Mouse (Mus musculus): ENCODE results near the gene C730034F03Rik.

Gene C730034F03Rik

DNA sequence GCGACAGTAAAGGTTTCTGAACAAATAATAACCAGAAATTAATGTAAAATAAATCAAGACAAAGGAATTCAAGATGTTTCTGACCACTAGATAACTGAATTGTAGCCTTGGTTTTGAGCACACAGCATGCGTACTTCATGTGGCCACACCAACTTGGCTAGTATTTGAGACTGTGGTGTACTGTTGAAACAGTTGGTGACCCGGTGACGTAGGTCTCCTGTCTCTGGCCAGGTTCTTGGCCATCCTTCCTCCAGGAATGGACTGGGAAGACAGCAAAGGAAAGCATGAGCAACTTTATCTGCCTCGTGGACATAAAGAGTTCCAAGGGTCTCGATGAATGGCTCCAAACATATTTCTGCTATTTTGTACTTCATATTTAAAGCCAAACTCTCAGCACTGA is 2.4 kb downstream of the C730034F03Rik start:
- DNase-seq (ENCODE audit: low read depth, low spot score): no peak

DNA sequence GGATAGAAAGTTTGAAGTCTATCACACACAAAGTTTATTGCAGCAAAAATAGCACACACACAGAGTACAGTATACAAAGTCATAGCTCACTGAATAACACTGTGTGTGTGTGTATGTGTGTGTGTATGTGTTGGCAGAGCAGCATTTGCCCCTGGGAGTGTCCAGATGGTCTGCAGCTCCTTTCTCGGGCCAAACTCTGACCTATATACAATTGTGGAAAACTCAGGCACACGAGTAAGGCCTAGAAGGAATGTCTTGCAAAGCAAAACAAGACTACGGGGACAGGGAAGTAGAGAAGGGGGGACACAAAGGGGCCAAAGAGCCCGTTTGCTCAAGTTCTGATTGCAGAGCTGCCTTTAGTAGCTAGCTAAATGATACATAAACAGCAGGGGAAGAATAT is 3.6 kb downstream of the C730034F03Rik start:
- no peak for DNase-seq (ENCODE audit: low read depth, low spot score)

DNA sequence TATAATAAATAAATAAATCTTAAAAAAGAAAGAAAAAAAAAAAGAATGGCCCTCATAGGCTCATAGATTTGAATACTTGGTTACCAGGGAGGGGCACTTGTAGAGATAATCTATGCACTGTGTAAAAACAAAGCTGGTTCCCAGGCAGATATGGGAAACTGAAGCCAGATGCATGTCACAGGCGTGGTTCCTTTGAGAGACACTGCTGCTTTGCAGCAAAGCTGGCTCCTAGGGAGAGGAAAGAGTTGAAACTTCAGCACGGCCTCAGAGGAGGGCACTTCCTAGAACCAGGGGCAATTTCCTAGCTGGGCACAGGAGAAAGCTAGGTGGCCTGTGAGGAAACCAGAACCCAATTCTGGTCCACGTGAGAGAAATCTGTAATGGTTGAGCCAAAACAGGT is 4.7 kb downstream of the C730034F03Rik start:
- no peak for DNase-seq (ENCODE audit: low read depth, low spot score)

DNA sequence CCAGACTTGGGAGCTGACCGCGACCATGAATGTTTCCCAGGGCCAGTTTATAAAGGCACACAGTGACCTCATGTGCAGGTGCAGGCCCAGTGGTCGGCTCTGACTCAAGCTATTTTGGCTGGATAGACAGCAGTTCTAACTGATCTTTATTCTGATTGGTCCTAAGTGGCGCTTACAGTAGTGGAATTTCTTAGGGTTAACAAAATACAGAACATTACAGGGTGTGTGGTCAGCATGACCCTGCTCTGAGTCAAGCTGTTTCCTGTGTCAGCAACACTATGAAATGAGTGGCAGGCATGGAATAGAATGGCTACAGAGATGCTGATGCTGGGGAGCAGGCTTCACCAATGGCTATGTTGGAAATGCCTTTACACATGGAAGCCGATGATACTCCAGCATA is 6.5 kb downstream of the C730034F03Rik start:
- DNase-seq (ENCODE audit: low read depth, low spot score): no peak

DNA sequence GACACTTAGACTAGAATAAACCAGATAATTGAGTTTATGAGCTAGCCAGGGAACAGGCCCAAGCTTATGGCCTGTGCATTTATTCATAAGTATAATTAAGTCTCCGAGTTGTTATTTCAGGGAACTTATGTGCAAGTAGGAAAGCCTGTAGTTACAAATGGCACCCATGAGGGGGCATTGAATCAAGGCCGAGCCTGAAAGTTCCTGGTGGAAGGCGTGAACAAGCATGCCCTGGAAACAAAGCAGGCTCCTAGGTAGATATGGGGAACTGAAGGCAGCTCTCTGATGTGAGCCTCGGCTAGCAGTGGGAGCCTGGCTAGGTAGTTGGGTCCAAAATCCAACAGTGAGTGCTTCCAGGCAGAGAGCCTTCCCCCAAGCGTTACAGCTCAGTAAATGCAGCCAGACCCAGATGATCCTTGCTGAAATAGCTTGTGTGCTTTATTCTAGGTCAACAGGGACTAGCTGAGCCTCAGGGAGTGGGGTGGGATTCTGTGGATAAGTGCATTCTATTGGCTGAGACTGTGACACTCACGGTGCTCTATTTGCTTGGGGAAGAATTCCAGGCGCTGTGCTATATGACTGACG is 13.2 kb downstream of the C730034F03Rik start:
- DNase-seq (ENCODE audit: low read depth, low spot score): no peak

DNA sequence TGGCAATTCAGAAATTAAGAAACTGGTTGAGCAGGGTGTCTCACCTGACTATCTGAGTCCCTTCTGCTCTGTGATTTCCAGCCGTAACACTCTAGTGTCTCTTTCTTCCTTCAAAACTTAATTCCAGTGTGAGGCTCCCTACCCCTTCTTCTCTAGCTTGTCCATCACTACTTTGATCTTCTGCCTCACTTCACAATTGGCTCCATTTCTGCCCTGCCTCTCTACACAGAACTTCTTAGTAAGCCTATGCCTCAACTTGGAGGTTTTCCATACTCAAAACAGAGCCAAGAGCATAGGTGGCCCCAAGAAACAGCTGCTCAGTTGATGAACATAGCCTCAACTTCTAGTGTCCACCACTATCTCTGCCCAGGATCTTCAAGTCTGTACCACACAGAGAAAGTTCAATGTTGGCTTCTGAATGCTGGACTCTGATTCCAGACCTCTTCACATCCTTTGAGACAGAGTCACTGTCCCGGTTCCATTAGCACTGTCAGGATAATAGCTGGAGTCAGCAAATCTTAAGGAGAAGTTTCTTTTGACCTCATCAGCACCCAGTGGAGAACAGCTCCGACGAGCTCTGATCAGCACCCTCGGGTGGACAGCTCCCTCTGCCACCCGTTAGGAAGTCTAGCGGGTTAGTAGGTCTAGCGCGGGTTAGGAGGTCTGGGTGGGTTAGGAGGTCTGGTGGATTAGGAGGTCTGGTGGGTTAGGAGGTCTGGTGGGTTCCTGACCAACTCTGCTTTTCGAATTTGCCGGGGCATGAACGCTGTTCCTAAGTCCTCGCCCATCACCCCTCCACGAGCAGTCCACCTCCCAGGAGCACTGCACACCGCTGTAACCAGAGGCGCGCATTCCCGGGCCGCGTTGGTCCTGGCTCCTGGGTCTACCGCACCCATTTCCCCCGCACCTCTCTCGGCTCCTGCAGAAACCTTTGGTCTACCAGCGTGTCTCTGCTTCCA is 23.8 kb downstream of the C730034F03Rik start:
- DNase-seq (ENCODE audit: low read depth, low spot score): no peak

DNA sequence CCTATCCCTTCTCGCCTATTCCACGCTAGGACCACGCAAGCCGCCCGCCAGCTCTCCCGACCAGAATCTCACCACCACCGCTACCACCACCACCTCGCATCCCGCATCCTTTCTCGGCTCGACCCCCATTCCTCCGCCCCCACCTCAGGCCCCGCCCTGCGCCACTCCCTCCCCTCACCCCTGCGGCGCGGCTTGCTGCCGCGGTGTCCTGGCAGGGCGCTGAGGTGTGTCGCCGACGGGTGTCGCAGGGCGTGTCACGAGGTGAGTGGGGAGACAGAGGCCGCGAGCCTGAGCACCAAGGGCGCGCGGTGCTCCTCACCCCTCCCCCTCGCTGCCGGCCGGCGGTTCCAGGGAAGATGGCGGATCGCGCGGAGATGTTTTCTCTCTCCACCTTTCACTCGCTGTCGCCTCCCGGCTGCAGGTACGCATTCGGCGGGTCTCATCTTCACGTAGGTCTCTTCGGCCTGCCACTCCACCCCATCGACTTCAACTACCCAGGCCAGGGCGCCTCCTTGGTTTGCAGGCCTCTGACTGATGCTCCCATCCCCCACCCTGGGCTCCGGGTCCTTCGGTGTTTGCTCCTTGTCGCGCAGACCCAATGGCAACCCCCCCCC is 24.6 kb downstream of the C730034F03Rik start, which contains the start of gene Mapk8ip2:
Mapk8ip2 (plus strand) TSS at position 49 of the 614 bp plus-strand sequence.
- no peak for DNase-seq (ENCODE audit: low read depth, low spot score)

DNA sequence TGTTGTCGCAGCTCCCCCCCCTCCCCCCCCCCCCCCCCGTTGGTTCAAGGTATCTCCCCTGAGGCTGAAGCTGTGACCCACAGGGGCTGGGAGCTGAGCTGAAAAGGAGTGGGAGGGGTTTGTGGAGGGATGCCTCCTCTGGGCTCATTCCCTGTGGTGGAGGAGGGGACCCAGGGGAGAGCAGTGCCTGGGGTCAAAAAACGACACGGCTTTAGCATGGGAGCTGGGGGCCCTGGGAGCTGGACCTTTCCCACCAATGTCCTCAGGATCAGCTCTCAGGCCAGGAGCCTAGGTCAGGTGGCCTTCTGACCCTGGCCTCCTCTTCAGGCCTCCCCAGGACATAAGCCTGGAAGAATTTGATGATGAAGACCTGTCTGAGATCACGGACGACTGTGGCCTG is 25.5 kb downstream of the C730034F03Rik start:
- no peak for DNase-seq (ENCODE audit: low read depth, low spot score)

DNA sequence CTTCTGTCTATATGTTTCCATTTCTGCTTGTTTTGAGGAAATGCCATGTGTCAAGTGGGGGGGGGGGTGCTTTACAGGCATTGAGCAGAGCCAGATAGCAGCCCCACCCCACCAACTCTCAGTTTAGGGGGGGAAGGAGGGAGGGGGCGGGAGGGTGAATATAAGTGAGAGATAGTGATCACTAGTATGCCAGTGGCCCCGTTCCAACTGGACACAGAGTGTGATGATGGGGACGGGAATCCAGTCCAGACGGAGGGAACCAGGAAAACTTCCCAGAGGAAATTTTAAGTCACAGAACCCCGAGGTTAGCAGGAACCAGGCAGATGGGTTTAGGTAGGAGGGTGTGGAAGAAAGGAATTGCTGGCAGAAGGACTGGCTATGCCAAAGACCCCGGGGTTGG is 26.3 kb downstream of the C730034F03Rik start:
- no peak for DNase-seq (ENCODE audit: low read depth, low spot score)

DNA sequence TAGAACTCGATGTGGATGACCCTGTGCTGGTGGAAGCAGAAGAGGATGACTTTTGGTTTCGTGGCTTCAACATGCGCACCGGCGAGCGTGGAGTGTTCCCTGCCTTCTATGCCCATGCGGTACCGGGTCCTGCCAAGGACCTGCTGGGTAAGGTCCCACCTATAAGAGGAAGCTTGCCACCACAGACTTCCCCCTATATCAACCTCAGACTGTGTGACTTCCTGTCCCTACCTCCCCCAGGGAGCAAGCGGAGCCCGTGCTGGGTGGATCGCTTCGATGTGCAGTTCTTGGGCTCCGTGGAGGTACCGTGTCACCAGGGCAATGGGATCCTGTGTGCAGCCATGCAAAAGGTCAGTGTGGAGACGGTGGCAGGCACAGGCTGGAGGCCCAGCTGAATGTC is 29.6 kb downstream of the C730034F03Rik start:
- no peak for DNase-seq (ENCODE audit: low read depth, low spot score)

DNA sequence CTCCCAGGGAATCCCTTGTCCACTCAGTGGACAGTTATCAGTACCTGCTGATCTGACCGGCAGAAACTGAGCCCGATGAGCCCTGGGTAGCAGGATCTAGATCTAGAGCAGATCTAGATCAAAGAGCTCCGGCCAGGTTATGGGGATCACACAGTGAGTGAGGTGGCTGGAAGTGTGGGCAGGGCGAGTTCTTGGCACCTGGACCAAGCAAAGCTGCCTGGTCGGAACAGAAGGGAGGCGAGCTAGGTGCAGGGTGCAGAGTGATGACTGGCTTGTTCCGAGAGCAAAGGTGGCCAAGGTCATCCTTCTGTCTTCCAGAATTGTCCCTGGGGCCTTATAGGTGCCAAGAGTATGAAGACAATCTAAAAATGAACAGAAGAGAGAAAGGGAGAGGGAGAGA is 30.4 kb downstream of the C730034F03Rik start:
- no peak for DNase-seq (ENCODE audit: low read depth, low spot score)

DNA sequence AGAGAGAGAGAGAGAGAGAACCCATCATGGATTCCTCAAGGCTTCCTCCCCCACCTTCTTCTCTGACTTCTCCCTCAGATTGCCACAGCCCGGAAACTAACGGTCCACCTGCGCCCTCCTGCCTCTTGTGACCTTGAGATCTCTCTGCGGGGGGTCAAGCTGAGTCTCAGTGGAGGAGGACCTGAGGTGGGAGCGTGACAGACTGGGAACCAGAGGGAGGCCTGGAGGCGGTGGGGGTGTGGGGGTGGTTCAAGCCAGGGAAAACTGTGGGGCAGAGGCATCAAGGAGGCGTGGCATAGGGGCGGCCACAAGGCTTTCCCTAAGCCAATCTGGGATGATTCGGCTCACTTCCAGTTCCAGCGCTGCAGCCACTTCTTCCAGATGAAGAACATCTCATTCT is 30.9 kb downstream of the C730034F03Rik start:
- no peak for DNase-seq (ENCODE audit: low read depth, low spot score)

DNA sequence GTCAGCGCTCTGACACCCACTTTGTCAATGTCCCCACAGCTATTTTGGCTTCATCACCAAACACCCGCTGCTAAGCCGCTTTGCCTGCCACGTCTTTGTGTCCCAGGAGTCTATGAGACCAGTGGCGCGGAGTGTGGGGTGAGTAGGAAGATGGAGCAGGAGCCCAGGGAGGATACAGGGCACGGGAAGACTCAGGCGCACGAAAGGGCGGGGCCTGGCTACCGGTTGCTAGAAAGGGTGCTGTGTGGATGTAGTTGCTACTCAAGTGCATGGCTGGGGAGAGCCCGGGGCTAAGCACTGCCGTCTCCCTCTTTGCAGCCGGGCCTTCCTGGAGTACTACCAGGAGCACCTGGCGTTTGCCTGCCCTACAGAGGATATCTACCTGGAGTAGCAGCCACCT is 31.9 kb downstream of the C730034F03Rik start:
- DNase-seq (ENCODE audit: low read depth, low spot score): no peak

DNA sequence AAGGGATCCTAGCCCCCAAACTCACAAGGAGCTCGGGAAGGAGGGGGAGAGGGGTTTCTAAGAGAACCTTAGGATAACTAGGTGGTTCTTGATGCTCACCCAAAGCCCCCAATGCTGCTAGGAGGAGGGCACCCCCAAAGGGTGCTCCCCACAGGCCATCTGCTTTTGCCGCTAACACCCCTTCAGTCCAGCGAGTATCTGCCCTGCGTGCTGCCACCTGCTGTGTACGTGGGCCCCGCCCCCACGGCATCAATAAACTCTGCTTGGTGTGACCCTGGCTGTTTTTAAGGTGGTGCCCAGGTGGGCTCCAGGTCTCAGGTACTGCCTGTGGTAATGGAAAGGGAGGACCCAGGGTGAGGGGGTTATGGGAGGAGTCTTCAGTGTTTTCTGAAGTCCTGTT is 32.8 kb downstream of the C730034F03Rik start:
- no peak for DNase-seq (ENCODE audit: low read depth, low spot score)

DNA sequence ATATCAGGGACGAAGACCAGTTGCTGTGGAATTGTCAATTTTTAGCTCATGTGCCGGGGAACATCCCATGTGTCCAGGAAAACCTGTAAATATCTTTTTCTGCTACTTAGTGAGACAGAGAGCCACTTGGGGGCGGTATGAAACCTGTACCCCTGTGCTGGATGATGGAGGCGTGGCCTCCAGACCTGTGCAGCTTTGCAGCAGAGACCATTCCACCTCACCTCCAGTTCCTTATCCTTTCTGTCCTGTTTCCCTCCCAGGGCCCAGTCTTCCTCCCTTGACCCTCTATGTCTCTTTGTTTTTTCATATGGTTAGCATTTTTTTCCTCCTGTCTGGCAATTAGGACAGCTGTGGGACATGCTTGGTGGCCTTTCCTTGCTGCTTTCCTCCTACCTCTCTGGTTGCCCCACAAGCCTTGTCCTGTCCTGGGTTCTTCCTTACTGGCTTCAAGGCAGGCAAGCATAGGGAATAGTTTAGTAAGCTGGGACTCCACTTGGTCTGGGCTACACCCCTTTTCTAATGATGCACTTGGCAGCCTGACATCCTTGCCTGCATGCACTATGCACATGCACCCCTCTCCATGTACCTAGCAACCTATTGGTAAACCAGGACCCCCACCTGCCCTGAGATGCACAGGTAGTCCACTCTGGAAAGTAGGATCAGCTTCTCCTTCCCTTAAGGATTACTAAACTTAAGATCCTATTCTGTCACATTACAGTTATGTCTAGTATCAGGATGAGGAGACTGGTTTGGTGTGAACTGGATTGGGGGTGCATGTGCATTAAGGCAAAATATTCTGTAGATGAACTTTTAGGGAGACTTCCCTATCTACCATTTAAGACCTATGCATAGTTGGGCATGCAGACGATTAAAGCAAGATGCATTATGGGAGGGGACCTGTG is 34.2 kb downstream of the C730034F03Rik start:
- DNase-seq (ENCODE audit: low read depth, low spot score): no peak

DNA sequence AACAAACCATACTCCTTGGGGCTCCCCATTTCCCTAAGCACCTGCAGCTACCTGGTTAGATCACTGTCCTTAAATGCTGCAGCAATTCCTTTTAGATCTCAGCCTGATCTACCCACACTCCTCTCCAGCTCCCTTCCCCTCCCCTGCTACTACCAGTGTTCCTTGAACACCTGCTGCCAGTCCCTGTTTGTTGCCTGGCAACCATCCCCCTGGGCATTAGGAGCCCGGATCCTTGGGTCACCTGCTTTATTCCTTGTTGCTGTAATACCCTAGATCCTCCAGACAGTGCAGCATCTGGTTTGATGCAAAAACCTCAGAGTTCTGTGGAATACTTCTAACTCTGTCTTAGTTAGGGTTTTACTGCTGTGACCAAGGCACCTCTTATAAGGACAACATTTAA is 35.7 kb downstream of the C730034F03Rik start:
- DNase-seq (ENCODE audit: low read depth, low spot score): no peak

DNA sequence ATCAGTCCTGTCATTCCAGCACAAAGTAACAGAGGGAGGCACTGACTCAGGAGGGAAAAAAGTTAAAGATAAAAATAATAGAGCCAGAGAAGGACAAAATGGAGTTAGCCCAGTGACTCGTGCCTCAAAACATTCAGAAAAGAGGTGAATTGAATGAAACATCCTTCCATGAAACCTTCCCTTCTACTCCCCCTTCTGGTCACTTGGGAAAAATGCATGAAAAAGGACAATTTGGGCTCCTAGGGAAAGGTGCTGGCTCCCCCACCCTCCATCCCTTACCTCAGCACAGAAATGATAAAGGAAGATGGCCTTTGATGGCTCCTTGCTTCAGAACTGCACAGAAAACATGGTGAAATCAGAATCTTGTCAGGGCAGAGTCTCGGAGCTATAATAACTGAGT is 39.2 kb downstream of the C730034F03Rik start:
- DNase-seq (ENCODE audit: low read depth, low spot score): no peak

DNA sequence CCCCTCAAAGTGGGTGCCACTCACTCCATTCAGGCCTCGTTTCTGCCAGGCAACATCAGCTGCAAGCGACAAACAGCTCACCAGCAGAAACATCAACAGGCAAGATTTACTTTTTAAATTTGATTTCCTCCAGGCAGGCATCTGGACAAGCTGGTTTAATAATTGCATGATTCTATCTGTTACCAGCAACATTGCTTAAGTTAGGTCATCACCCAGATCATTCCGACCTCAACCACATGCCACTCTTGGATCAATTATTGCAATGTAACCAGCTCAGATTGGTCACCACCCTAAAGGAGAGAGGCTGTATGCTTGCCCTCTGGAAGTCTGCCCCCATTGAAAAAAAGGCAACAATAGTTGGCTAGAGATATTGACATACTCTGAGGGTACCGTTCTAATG is 42.1 kb downstream of the C730034F03Rik start:
- DNase-seq (ENCODE audit: low read depth, low spot score): no peak

DNA sequence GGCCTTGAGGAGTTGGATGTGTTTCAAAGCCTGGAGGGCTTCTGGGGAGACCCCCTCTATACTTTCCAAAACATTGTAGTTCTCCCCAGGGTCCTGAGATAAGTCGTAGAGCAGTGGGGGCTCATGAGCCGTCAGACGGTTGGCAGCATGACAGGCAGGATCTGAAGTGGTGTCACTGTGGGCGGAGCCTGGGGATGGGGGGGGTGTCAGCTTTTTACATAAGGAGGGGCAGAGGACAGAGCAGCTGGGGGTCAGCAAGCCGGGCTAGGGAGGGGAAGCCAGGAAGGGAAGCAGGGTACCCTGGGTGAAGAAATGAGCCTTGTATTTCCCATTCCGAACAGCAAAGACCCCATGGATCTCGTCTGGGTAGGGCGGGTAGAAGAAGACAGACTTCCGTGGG is 44.0 kb downstream of the C730034F03Rik start:
- no peak for DNase-seq (ENCODE audit: low read depth, low spot score)

DNA sequence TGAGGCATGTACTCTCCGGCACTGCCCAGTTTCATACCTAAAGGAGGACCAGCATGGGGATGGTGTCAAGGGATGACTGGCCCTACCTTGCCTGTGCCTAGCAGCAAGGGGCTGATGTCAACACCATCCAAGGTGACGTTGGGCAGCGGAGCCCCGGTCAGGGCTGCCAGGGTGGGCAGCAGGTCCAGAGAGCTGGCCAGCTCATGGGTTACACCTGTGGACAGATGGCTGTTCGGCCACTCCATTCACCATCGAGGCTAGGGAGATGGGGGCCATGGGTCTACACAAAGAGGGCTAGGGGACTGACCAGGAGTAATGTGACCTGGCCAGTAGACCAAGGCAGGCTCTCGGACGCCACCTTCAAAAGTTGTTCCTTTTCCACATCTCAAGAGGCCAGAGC is 44.5 kb downstream of the C730034F03Rik start:
- no peak for DNase-seq (ENCODE audit: low read depth, low spot score)

DNA sequence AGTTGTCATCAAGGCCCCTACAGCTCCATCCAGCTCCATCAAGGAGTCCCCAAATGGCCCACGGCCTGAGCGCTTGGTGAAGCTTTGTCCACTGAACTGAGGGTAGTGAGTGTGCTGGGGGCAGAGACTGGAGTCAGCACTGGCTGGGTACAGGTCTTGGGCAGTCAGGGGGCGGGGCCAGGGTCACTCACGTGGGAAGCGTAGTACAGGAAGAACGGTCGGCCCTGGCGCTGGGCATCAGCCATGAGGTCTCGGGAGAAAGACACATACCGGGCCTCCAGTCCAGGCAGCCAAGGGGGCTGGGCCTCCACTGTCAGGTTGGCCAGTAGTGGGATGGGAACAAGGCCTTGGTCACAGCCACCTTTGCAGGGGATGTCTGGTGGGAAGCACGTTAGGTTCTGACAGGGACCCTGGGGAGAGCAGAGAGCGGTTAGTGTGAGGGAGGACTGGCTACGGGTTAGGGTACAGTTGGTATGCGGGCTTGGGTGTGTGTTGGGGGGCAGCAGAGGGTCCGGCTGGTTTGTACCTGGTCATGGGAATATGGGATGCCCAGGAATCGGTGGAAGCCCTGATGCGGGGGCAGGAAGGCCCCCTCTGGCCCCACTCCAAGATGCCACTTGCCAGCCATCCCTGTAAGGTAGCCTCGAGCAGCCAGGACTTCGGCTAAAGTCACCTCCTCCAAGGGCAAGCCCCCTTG is 45.4 kb downstream of the C730034F03Rik start:
- no peak for DNase-seq (ENCODE audit: low read depth, low spot score)

All from c-Kit-negative CD71-positive TER-119-positive erythroid progenitor cells, embryonic 14.5 days (primary cell).